Mouse (Mus musculus) small intestine, adult 2 months (tissue): ENCODE data around the gene Slc24a3.

Experiments
- CTCF ChIP-seq: fragments of 200-500 bp; IDR thresholded peaks from 2 replicates; pipeline ENCODE4 v1.5.1; 2012; ENCODE audit warnings: low read depth, mild to moderate bottlenecking, control low read depth, inconsistent platforms, low read length, moderate library complexity, mixed read lengths; ENCODE audit not compliant: insufficient replicate concordance, insufficient read length; ENCODE audit errors: extremely low read depth
- POLR2A ChIP-seq: fragments of 200-500 bp; IDR thresholded peaks from 2 replicates; pipeline ENCODE4 v1.6.1; 2012; ENCODE audit warnings: low read depth, mild to moderate bottlenecking, control low read depth, inconsistent platforms, low read length, moderate library complexity

DNA sequence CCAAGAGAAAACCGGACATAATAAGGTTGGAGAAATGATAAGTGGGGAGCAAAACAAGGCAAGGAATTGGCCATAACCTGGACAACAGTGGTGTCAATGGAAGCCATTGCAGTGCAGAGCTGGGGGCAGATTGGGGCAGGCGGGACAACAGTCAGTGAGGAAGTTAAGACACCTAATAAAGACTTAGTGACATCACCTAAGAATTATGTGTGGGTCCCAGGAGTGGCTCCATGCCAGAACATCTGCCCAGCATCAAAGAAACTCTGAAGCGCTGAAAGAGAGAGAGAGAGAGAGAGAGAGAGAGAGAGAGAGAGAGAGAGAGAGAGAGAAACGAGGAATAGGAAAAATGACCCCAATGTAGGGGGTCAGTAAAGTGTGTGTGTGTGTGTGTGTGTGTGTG, 500.6 kb downstream of the Slc24a3 start:
- TF ChIP-seq CTCF: no peak
- no peak for TF ChIP-seq POLR2A
